Mouse (Mus musculus) midbrain, embryonic 11.5 days (tissue): ENCODE measurements around the gene Arhgef11. TPM values are rescaled to one million over a fixed set of nuclear protein-coding genes. Genes with fewer than 3 reads are reported as not detected.

ENCODE experiments used
- ATAC-seq: fragments of 200-750 bp; cut with Nextera tagmentation; 2 replicates; pipeline ENCODE4 v1.8.0; 2017; ENCODE audit warnings: moderate TSS enrichment, moderate library complexity; ENCODE audit not compliant: low FRiP score
- DNase-seq: peaks from one replicate; pipeline ENCODE4 v3.0.0; 2015; ENCODE audit warnings: low spot score; ENCODE audit errors: missing footprints
- H3K27ac ChIP-seq: fragments of 300-500 bp; sonication (generic); 2 replicates; pipeline ENCODE4 v1.5.1; 2014; ENCODE audit warnings: low read depth, low read length
- H3K27me3 ChIP-seq: fragments of 300-500 bp; sonication (generic); 2 replicates; pipeline ENCODE4 v1.6.1; 2014; ENCODE audit warnings: mild to moderate bottlenecking, low read length, moderate library complexity, mixed read lengths; ENCODE audit not compliant: control insufficient read depth, insufficient read depth
- H3K36me3 ChIP-seq: fragments of 300-500 bp; sonication (generic); 2 replicates; pipeline ENCODE4 v1.6.1; 2014; ENCODE audit warnings: mild to moderate bottlenecking, low read length, moderate library complexity, mixed read lengths; ENCODE audit not compliant: control insufficient read depth, insufficient read depth
- H3K4me1 ChIP-seq: fragments of 300-500 bp; sonication (generic); 2 replicates; pipeline ENCODE4 v1.6.1; 2014; ENCODE audit warnings: low read length; ENCODE audit not compliant: control insufficient read depth, insufficient read depth
- H3K4me2 ChIP-seq: fragments of 300-500 bp; sonication (generic); 2 replicates; pipeline ENCODE4 v1.6.1; 2014; ENCODE audit warnings: mild to moderate bottlenecking, moderate library complexity
- H3K4me3 ChIP-seq: fragments of 300-500 bp; sonication (generic); 2 replicates; pipeline ENCODE4 v1.5.1; 2014; ENCODE audit warnings: low read depth, low read length
- H3K9ac ChIP-seq: fragments of 300-500 bp; sonication (generic); 2 replicates; pipeline ENCODE4 v1.6.1; 2014; ENCODE audit warnings: low read length
- H3K9me3 ChIP-seq: fragments of 300-500 bp; sonication (generic); 2 replicates; pipeline ENCODE4 v1.6.1; 2016; ENCODE audit warnings: low read length; ENCODE audit not compliant: control insufficient read depth
- WGBS: fragments of 180-500 bp; shearing (Covaris S2); extraction: QIAGEN DNeasy Blood & Tissue Kit; methylation state at CpG from one replicate; pipeline ENCODE4 v1.1.7; 2014; 5-methylcytosine and 5-hydroxymethylcytosine counted together
- polyA plus RNA-seq: library from polyadenylated mRNA; unstranded; fragments of >200 nt; fragmentation: Nextera tagmentation; extraction: Ambion mirVana; gene quantifications from 2 replicates; pipeline ENCODE4 v1.2.1, GENCODE M21; 2014

Arhgef11 gene
- polyA plus RNA-seq, 1 experiment from 2014 or later = 13.4 TPM

GRCm38 (mm10) chr3:87763202-87763601 lies 145.8 kb downstream of the Arhgef11 start:
- H3K9ac ChIP-seq = no peak overlapping the region
- 57% methylated on average over 4 of the region's 4 CpGs for WGBS

GRCm38 (mm10) chr3:87763683-87764289 lies 146.4 kb downstream of the Arhgef11 start:
- H3K27me3 ChIP-seq = peaks cover 10% of the 10 kb centered on the region
- WGBS = 28% methylated on average over 15 of the region's 15 CpGs
- no peak overlapping the region for H3K4me2 ChIP-seq
- no peaks in the 10 kb centered on the region; the same call in 1 of the 2 replicates for H3K4me1 ChIP-seq
- H3K27ac ChIP-seq = no peak overlapping the region
- H3K36me3 ChIP-seq = no peaks in the 10 kb centered on the region
- H3K9ac ChIP-seq = no peak overlapping the region
- no peaks in the 10 kb centered on the region for H3K9me3 ChIP-seq
- no peak overlapping the region for H3K4me3 ChIP-seq
- ATAC-seq (no peak), DNase-seq (no peak)

More at GRCm38 (mm10) chr3:87763202-87763601, 145.8 kb downstream of the Arhgef11 start:
- Histone ChIP-seq H3K9me3 (no peaks in the 10 kb centered on the region), H3K27me3 (peaks cover 4% of the 10 kb centered on the region), H3K4me3 (no peak overlapping the region), H3K36me3 (no peaks in the 10 kb centered on the region), H3K27ac (no peak overlapping the region), H3K4me2 (no peak overlapping the region), H3K4me1 (no peaks in the 10 kb centered on the region; the same call in 1 of the 2 replicates)
- ATAC-seq = no peak
- DNase-seq = no peak

GRCm38 (mm10) chr3:87764506-87764905 lies 147.1 kb downstream of the Arhgef11 start:
- ATAC-seq = no peak
- peaks cover 14% of the 10 kb centered on the region for H3K27me3 ChIP-seq
- H3K27ac ChIP-seq = no peak overlapping the region

DNA sequence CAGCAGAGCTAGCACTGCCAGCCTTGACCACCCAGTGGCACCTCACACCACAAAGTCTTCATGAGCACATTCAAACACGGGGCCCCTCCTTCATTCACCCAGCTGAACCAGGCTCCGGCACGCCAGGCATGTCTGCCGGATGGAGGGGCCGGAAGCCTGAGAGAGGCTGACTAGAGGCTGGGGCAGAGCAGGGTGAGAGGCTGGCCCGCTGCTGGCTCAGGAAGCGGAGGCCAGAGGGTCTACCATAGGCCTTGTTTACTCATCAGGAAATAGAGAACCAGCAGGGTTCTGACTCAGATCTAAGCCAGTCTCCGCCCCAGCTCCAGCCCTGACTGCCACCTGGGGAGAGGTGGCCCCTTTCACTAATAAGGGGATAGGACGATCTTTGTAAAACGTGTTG lies 147.7 kb downstream of the Arhgef11 start:
- no peak for DNase-seq
- Histone ChIP-seq H3K4me2 (no peak overlapping the region), H3K9ac (peak overlapping the region; percentile 40; the same call in 1 of the 2 replicates), H3K4me1 (no peaks in the 10 kb centered on the region; the same call in 1 of the 2 replicates), H3K9me3 (no peaks in the 10 kb centered on the region), H3K36me3 (no peaks in the 10 kb centered on the region), H3K27ac (no peak overlapping the region), H3K4me3 (no peak overlapping the region), H3K27me3 (peaks cover 14% of the 10 kb centered on the region)
- WGBS = 14% methylated on average over 10 of the region's 10 CpGs
- no peak for ATAC-seq

More at GRCm38 (mm10) chr3:87764506-87764905, 147.1 kb downstream of the Arhgef11 start:
- Histone ChIP-seq H3K4me1 (no peaks in the 10 kb centered on the region; the same call in 1 of the 2 replicates), H3K9me3 (no peaks in the 10 kb centered on the region), H3K9ac (no peak overlapping the region), H3K36me3 (no peaks in the 10 kb centered on the region), H3K4me3 (no peak overlapping the region), H3K4me2 (no peak overlapping the region)
- DNase-seq = no peak
- 42% methylated on average over 10 of the region's 10 CpGs for WGBS

GRCm38 (mm10) chr3:87765631-87766283 lies 148.4 kb downstream of the Arhgef11 start:
- H3K9me3 ChIP-seq = no peaks in the 10 kb centered on the region
- H3K4me3 ChIP-seq = no peak overlapping the region
- peaks cover 14% of the 10 kb centered on the region for H3K27me3 ChIP-seq
- H3K36me3 ChIP-seq = no peaks in the 10 kb centered on the region
- H3K9ac ChIP-seq = no peak overlapping the region
- ATAC-seq (no peak), DNase-seq (no peak)
- H3K27ac ChIP-seq = no peak overlapping the region
- 76% methylated on average over 5 of the region's 5 CpGs for WGBS
- H3K4me2 ChIP-seq = no peak overlapping the region
- H3K4me1 ChIP-seq = no peaks in the 10 kb centered on the region; the same call in 1 of the 2 replicates

DNA sequence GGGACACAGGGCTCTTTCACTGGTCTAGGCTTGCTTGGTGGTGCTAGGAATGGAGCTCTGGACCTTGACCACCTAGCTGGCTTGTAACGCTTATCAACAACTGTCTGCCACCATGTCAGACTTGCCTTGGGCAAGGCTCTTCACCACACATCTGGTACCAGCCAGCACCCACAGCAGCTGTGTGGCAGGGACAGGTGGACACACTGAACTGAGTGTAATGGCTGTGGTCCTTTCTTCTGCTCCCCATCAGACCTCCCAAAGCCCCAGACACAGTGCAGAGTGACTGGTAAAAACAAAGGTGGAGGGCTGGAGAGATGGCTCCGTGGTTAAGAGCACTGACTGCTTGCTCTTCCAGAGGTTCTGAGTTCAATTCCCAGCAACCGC lies 148.9 kb downstream of the Arhgef11 start:
- 78% methylated on average over 3 of the region's 3 CpGs for WGBS
- no peak overlapping the region for H3K4me2 ChIP-seq
- H3K4me3 ChIP-seq = no peak overlapping the region
- no peaks in the 10 kb centered on the region; the same call in 1 of the 2 replicates for H3K4me1 ChIP-seq
- no peaks in the 10 kb centered on the region for H3K36me3 ChIP-seq
- H3K9me3 ChIP-seq = no peaks in the 10 kb centered on the region
- DNase-seq (no peak), ATAC-seq (no peak)
- H3K27ac ChIP-seq = no peak overlapping the region
- peaks cover 14% of the 10 kb centered on the region for H3K27me3 ChIP-seq
- no peak overlapping the region for H3K9ac ChIP-seq

- Histone ChIP-seq H3K9ac (no peak overlapping the region), H3K4me3 (no peak overlapping the region), H3K36me3 (no peaks in the 10 kb centered on the region), H3K4me1 (no peaks in the 10 kb centered on the region; the same call in 1 of the 2 replicates), H3K27ac (no peak overlapping the region), H3K4me2 (no peak overlapping the region), H3K27me3 (peaks cover 14% of the 10 kb centered on the region), H3K9me3 (no peaks in the 10 kb centered on the region)
- no peak for ATAC-seq
- whole genome bisulfite sequencing = 57% methylated on average over 8 of the region's 8 CpGs
- DNase-seq = no peak
These were observed 150.4 kb downstream of the Arhgef11 start for GRCm38 (mm10) chr3:87767764-87768163.

DNA sequence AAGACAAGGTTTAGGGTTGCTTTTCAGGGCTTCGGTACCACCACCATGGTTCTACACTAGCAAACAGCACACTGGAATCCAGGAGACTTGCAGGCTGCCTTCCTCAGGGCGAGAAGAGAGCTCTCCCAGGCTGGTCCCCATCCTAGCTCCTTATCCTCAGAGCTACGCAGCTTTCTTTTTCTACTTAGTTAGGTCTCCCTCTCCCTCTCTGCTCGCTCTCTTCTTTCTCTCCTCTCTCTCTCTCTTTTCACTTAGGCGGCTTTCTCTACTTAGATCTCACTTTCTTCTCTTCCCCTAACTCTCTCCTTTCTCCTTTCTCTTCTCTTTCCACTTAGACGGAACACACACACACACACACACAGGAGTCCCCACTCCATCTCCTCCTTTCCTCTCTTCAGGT lies 151.1 kb downstream of the Arhgef11 start:
- H3K9me3 ChIP-seq = no peaks in the 10 kb centered on the region
- peak overlapping the region; percentile 31; the same call in 1 of the 2 replicates for H3K9ac ChIP-seq
- WGBS = 56% methylated on average over 6 of the region's 6 CpGs
- H3K36me3 ChIP-seq = no peaks in the 10 kb centered on the region
- no peaks in the 10 kb centered on the region; the same call in 1 of the 2 replicates for H3K4me1 ChIP-seq
- H3K4me2 ChIP-seq = peak overlapping the region; percentile 35
- H3K27ac ChIP-seq = no peak overlapping the region
- DNase-seq (no peak), ATAC-seq (no peak)
- H3K4me3 ChIP-seq = peak overlapping the region; percentile 28
- H3K27me3 ChIP-seq = peaks cover 14% of the 10 kb centered on the region

DNA sequence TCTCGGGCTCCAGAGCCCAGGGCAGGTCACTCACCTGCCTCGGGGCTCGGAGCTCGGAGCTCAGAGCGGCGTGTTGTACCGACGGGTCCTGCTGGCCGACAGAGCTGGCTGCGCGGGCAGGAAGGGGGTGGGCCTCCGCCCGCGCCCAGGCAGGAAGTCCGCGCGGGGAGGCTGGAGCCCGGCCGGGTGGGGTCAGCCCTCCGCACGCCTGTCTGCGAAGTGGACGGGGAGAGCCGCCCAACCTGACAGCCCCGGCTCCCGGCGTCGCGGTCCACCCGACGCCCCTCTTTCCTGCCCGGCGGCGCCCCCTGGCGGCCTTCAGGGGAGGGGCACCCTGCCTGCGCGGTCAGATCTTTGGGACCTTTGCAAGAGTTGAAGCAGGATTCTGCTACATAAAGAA lies 151.5 kb downstream of the Arhgef11 start:
- 3% methylated on average over 30 of the region's 37 CpGs for WGBS
- H3K36me3 ChIP-seq = no peaks in the 10 kb centered on the region
- H3K4me2 ChIP-seq = peak overlapping the region; percentile 35
- H3K27me3 ChIP-seq = peaks cover 14% of the 10 kb centered on the region
- ATAC-seq (peak; percentile 47; the same call in 1 of the 2 replicates), DNase-seq (peak; percentile 98)
- no peak overlapping the region for H3K27ac ChIP-seq
- H3K4me3 ChIP-seq = peak overlapping the region; percentile 28
- H3K9ac ChIP-seq = peak overlapping the region; percentile 31
- no peaks in the 10 kb centered on the region for H3K9me3 ChIP-seq
- no peaks in the 10 kb centered on the region for H3K4me1 ChIP-seq
